Mouse (Mus musculus) heart, adult 2 months (tissue): ENCODE measurements at regions not wholly inside any gene's neighbourhood (a gene's known extent, or its start where the extent isn't known, plus 50 kb on each side); places are given as distances from the start of the nearest gene placed in this dataset.

Experiments used
- CTCF ChIP-seq: fragments of 200-600 bp; IDR thresholded peaks from 2 replicates; pipeline ENCODE4 v1.8.1; 2022; ENCODE audit warnings: antibody characterized with exemption, mild to moderate bottlenecking, moderate library complexity
- EP300 ChIP-seq: fragments of 200-500 bp; IDR thresholded peaks from 2 replicates; pipeline ENCODE4 v1.6.1; 2011; ENCODE audit warnings: low read depth, low read length, control low read depth; ENCODE audit not compliant: insufficient read depth

DNA sequence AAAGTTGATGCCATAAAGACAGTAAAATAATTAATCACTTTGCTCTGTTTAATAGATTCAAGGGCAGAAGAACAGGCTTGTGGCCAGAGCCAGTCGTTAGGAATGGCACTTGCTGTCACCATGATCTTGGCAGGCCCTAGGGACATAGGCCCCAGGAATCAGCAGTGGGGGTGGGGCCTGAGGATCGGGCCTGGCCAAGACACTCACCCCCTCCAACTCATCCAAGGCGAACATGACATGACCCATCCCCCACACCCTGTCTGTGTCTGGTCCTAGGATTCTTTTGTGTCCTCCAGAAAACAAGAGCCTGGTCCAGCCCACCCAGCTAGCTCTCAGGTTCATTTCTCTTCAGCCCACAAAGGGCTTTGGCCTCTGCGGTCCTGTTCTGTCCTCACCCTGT lies 144.8 kb downstream of the Melk start:
- TF ChIP-seq EP300 (no peak), CTCF (no peak)
